Mouse (Mus musculus): Measurements from ENCODE around the gene Rnls. TPM values are rescaled to one million over a fixed set of nuclear protein-coding genes. Genes with fewer than 3 reads are reported as not detected.

Rnls gene
- total and polyA plus RNA-seq, 3 experiments, result not detected

DNA sequence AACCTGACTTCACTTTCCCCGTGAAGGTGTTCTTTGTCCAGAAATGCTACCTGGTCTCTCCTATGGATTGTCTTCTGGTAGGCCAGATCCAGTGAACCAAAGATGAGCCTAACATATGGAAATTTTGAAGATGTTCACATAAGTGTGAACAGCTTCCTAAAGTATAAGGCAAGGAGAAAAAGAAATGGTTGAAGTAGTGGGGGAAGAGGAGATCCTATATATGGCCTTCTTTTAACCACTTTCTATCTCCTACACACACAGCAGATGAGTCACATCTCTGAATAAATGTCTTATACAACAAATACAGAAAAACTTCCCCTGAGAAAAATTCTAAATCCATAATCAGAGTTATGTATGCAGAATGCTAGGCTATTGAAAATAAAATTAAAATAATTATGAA, 52.0 kb downstream of the Rnls start:
- H3K79me2 ChIP-seq (ENCODE audit: control insufficient read depth, insufficient read depth, low read length, poor library complexity), result no peaks in the 10 kb centered on the region
- no peak for DNase-seq (ENCODE audit: low read depth, low spot score)
- TF ChIP-seq ELF1 (IDR thresholded peaks at IDR 0.05; ENCODE audit: low read depth, low read length) (no peak), MXI1 (IDR thresholded peaks at IDR 0.05; ENCODE audit: low read depth, low read length) (no peak), POLR2AphosphoS5 (IDR thresholded peaks at IDR 0.05; ENCODE audit: borderline replicate concordance, low read depth, low read length) (no peak), JUND (IDR thresholded peaks at IDR 0.05; ENCODE audit: low read depth, low read length) (no peak)
- no peak overlapping the region for H3K27ac ChIP-seq (ENCODE audit: control insufficient read depth, low read depth, low read length)
- H3K36me3 ChIP-seq (ENCODE audit: control insufficient read depth in 1 of 2, insufficient read depth in 2 of 2, low read length in 2 of 2), result no peaks in the 10 kb centered on the region
- H3K27me3 ChIP-seq (ENCODE audit: control insufficient read depth in 1 of 2, insufficient read depth in 2 of 2, low read length in 2 of 2), result no peaks in the 10 kb centered on the region; a peak in 2 of 4 replicates
- no peak overlapping the region for H3K4me3 ChIP-seq (ENCODE audit: control insufficient read depth in 1 of 2, insufficient read depth in 1 of 2, low read depth in 2 of 2, low read length in 2 of 2)
- H3K9ac ChIP-seq (ENCODE audit: control insufficient read depth, low read depth, low read length, poor library complexity, severe bottlenecking), result no peak overlapping the region
- no peaks in the 10 kb centered on the region for H3K4me1 ChIP-seq (ENCODE audit: control insufficient read depth in 1 of 2, insufficient read depth in 2 of 2, low read length in 2 of 2)
- no peaks in the 10 kb centered on the region for H3K9me3 ChIP-seq (replicated peaks; ENCODE audit: insufficient read depth, low read length)

DNA sequence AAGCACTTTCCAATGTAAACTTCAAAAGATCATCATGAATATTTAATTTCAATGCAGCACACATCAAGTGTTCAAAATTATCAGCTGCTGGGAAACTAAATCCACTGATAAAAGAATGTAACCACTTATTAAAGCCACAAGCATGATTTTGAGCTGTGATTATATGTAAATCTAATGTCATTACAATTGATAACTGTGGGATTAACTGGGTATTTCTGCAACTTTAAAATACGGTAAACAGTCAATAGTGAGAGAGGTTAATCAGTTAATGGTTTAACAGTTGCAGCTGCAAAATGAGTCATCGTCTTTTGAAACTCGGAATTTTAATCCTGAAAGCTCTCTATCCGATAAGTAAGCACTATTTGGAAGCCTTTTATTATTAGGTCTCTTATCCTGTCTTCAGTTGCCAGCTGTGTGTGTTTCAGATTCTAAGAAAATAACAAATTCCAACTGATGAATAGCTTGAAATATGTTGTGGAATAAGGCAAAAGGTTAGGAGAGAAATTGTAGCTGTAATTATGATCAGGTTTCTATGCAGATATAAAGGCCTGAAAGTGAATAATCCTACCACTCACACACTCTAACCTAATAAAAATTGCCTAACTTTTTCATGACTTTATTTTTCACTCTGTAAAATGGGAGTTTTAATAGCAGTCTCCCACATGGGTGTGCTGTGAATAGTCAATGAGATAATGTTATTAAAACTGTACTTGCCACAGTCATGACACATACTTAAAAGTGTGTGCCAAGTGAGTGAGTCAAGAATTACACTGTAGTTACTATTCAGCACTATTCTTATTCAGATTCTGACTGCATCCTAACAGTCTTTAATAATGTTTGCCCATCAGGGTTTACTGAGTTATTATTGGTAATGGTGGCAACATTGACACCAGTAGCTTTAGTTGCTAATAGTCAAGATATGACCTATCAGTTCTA, 65.1 kb downstream of the Rnls start:
- H3K79me2 ChIP-seq (ENCODE audit: control insufficient read depth, insufficient read depth, low read length, poor library complexity), result no peaks in the 10 kb centered on the region
- no peaks in the 10 kb centered on the region; a peak in 2 of 4 replicates for H3K27me3 ChIP-seq (ENCODE audit: control insufficient read depth in 1 of 2, insufficient read depth in 2 of 2, low read length in 2 of 2)
- TF ChIP-seq TAL1 (IDR thresholded peaks at IDR 0.05; ENCODE audit: low read length), result no peak
- no peak for TF ChIP-seq E2F4 (IDR thresholded peaks at IDR 0.05; ENCODE audit: borderline replicate concordance, low read depth, low read length)
- no peak for TF ChIP-seq MXI1 (IDR thresholded peaks at IDR 0.05; ENCODE audit: low read depth, low read length)
- no peak for TF ChIP-seq TBP (IDR thresholded peaks at IDR 0.05; ENCODE audit: low read depth, low read length)
- no peak for TF ChIP-seq SIN3A (IDR thresholded peaks at IDR 0.05; ENCODE audit: low read length)
- TF ChIP-seq MYC (IDR thresholded peaks at IDR 0.05; ENCODE audit: low read depth, low read length), result no peak
- TF ChIP-seq GABPA (IDR thresholded peaks at IDR 0.05; ENCODE audit: low read depth, low read length), result no peak
- TF ChIP-seq CHD2 (IDR thresholded peaks at IDR 0.05; ENCODE audit: low read length), result no peak
- no peak for TF ChIP-seq MAZ (IDR thresholded peaks at IDR 0.05; ENCODE audit: low read depth, low read length)
- no peak for TF ChIP-seq MEF2A (IDR thresholded peaks at IDR 0.05; ENCODE audit: extremely low read depth, insufficient replicate concordance, low read depth, low read length, poor library complexity, severe bottlenecking)
- TF ChIP-seq UBTF (IDR thresholded peaks at IDR 0.05; ENCODE audit: borderline replicate concordance, insufficient read depth, low read depth, low read length), result no peak
- no peak for TF ChIP-seq NRF1 (IDR thresholded peaks at IDR 0.05; ENCODE audit: insufficient read depth, low read depth, low read length, poor library complexity, severe bottlenecking)
- TF ChIP-seq CHD1 (IDR thresholded peaks at IDR 0.05; ENCODE audit: low read depth, low read length), result no peak
- TF ChIP-seq ELF1 (IDR thresholded peaks at IDR 0.05; ENCODE audit: low read depth, low read length), result no peak
- H3K9me3 ChIP-seq (replicated peaks; ENCODE audit: insufficient read depth, low read length), result no peaks in the 10 kb centered on the region
- H3K4me1 ChIP-seq (ENCODE audit: control insufficient read depth in 1 of 2, insufficient read depth in 2 of 2, low read length in 2 of 2), result no peaks in the 10 kb centered on the region
- no peak overlapping the region for H3K9ac ChIP-seq (ENCODE audit: control insufficient read depth, low read depth, low read length, poor library complexity, severe bottlenecking)
- H3K36me3 ChIP-seq (ENCODE audit: control insufficient read depth in 1 of 2, insufficient read depth in 2 of 2, low read length in 2 of 2), result no peaks in the 10 kb centered on the region
- no peak overlapping the region for H3K4me3 ChIP-seq (ENCODE audit: control insufficient read depth in 1 of 2, insufficient read depth in 1 of 2, low read depth in 2 of 2, low read length in 2 of 2)
- H3K27ac ChIP-seq (ENCODE audit: control insufficient read depth, low read depth, low read length), result no peak overlapping the region
- no peak for DNase-seq (ENCODE audit: low read depth, low spot score)
